Mouse (Mus musculus) telencephalon, adult 2 months (tissue): ENCODE results near the gene Astn2.

ENCODE experiments used
- DNase-seq: peaks from one replicate; pipeline ENCODE4 v3.0.0-alpha.2; 2011; ENCODE audit warnings: low read depth, low spot score

The Astn2 gene

DNA sequence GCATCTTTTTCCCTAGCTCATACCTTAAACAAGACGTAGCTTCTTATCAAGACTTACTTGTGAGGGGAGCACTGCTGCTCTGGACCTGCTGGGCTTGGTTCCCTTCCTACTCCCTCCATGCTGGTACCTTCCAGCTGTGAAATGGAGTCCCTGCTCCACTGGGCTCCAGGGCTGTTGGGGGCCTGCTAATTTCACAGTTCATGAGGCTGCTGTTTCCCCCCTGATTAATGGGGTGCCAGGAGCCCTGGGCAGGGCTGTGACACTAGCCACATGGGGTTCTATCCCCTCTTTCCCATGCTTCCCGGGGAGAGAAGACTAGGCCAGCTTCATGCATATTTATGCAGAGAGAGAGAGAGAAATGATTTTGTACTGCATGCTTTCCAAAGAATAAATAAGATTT lies 234.9 kb downstream of the Astn2 start:
- DNase-seq, result no peak

- DNase-seq, result no peak
Measured at GRCm38 (mm10) chr4:66158714-66159113, 245.7 kb downstream of the Astn2 start.

DNA sequence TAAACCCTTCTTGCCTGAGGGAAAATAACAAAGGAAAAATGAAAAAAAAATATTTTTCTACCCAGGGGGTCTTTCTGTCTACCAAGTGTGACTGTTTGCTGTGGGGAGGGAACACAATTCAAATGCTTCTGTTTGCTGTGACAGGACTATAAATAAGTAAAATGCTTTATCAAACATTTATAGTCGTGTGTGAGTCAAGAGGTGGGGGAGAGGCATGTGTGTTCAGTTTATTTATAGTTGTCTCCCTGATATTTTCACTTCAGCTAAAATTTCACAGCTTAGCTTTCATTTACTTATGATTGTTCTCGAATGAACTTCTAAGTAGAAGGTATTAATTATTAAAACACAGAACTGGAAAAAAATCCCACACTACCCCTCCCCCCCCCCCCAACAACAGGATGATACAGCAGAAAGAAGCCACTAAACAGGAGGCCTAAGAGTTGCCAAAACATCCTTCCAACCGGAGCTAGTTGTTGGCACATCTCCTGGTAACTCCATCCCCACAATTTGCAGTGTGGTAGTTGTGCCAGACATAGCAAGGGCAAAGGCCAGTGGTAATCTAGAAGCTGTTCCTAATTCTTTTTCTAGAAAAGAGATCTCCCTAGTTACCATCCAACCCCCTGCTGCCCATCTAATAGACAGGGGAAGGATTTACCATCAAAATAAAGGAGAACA lies 246.8 kb downstream of the Astn2 start:
- no peak for DNase-seq

DNA sequence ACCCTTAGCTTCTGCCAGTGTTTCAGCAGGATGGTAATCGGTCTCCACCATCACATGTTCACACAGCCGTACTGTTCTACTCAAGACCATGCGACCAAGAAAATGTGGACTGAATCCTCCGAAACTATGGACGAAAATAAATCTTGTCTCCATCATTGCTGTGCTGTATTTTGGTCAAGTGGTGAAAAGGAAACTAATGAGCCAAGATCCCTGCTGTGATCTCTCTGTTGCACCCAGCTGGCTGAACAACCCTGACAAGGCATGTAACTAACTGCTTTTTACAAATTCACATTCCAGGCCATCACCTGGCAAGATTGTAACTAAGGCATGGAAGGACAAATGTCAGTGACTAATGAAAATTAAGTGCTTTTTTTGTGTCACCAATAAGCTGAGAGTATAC lies 257.9 kb downstream of the Astn2 start:
- DNase-seq, result no peak

DNA sequence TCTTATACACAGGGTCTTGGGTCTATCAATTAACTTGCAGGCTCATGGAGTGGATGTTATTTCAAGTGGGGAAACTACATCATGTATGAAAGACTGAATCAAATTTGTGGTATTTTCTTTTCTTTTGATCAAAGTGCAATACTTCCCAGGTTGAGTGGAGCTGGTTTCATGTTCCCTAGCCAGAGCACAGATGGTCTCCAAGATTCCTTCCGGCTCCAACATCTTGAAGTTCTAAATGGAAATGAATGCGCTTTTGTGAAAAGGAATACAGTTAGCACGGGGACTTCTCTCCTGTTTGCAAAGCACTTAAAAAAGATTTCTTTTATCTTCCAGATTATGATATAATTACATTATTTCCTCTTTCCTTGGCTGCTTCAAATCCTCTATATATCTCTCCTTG lies 278.2 kb downstream of the Astn2 start:
- peak; percentile 31 for DNase-seq

DNA sequence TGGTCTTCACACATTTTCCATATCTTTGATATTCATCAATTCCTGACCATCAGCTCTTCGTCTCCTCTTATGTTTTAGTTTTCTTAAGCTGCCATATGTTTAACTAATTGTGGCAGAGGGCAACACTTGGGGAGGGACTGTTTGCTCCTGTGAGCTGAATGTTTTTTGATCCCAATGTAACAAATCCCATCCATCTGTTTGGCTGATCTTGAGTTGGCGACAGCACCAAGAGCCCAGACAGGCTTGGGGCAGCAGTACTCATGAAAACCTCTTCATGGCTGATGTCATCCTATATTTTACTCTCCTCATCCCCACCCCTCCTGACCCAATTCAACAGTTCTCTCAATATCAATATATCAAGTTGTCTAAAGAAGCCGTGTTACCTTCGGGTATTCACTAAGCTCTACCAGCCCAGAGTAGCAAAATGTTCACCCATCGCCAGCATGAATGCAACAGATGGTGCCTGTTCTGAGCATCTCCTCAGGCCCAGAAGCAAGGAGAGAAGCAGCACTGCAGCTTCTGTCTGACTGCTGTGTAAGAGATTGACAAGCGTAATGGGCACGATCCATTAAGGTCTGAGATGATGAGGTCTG lies 281.5 kb downstream of the Astn2 start:
- no peak for DNase-seq

GRCm38 (mm10) chr4:66114243-66114642 lies 290.2 kb downstream of the Astn2 start:
- no peak for DNase-seq

GRCm38 (mm10) chr4:66102037-66102436 lies 302.4 kb downstream of the Astn2 start:
- DNase-seq, result no peak

DNA sequence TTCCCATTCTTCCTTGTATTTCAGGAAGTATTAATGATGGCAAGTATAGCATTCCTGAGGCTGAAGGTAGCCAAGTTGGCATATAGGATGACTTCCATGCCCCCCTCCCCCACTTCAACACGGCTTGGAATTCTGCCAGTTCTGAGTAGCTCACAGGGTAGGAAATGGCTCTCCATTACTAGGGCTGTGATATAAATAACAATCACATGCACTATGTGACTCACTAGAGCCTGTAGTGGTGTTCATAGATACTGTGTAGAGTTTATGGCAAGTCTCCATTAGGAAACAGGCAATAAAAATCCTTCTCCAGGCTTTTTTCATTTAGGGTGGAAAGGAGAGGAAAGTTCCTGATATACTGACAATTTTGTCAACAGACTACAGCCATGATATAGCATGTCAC lies 306.8 kb downstream of the Astn2 start:
- DNase-seq, result no peak

DNA sequence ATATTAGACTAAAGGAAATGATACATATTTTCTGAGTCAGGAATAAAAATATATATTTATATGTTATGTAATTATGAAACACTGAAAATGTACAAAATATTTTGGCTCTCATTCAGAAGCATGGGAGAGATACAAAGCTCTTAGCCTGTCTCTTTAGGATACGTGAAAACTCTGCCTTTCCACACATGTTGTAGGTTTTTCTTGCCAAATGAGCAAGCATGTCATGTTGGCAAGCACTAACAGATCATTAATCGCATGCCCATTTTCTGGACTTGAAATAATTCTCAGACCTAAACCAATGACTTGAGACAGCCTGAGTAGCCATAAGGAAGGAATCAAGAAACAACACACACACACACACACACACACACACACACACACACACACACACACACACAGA lies 308.3 kb downstream of the Astn2 start:
- DNase-seq, result no peak

- no peak for DNase-seq
Measured at GRCm38 (mm10) chr4:66057161-66057560, 347.2 kb downstream of the Astn2 start.

- DNase-seq, result no peak
Measured at GRCm38 (mm10) chr4:66055690-66056089, 348.7 kb downstream of the Astn2 start.

DNA sequence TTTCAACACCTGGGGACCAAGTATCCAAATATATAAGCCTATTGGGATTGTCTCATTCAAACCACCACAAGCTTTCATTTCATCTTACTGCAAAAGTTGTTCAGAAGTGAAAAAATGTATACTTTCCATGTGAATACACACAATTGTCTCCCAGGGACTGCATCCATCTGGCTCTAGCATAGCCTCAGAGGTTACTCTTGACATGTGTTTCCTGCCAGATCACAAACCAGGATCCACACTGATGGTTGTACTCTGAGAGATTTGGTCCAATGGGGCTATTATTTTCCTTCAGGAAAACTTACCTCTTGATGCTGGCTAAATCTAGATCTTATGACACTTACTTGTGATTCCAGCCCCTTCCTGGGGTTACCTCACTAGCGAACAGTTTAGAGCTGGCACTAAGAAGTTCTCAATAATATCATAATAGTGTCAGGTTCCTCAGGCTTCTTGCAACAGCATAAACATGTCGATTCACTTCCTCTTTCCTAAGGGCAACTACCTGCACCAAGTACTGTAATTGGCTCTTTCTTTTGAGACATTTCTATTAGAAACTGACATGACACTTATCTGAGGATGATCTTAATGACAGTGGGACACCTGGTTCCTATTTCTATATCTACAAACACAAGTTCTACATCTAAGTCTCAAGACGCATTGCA lies 361.3 kb downstream of the Astn2 start:
- no peak for DNase-seq

DNA sequence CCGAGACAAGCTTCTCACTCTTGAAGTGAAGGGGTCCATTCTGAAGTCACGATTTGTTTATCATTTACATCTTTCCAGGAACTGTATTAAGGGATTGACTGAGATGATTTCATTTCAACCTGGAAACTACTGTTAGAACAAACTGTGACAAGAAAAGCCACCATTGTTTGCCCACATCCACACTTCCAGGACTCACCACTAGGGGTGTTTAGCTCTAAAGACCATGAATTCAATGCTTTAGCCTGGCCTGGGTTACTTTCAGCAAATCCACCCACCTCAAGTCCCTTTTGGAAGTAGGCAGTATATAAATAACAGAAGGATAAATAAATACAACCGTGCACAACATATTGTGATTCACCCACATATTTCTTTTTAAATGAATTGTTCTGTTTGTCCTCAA lies 370.6 kb downstream of the Astn2 start:
- DNase-seq, result no peak

DNA sequence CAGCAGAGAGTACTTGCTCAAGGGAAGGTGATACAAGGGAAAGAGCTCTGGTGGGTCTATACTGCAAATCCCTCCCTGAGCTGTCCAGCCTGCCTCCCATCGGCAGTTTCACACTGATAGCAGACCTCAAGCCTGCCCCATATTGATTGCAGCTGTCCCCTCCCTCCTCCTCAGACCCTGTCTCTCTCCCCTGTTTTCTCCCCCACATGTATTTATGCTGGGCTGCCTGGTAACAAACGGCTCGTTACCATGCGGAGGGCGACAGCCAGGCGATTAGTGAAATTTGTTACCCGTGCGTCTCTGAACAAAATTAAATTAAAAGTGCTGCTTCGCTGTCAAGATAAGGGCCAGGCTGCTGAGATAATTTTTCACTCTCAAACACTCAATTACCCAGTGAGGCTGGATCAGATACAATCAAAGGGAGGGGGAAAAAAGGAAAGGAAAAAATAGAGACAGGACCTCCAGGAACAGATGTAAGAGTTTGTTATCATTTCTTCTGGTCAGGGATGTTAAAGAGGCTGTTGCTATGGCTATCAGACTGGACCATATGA lies 373.0 kb downstream of the Astn2 start:
- no peak for DNase-seq

DNA sequence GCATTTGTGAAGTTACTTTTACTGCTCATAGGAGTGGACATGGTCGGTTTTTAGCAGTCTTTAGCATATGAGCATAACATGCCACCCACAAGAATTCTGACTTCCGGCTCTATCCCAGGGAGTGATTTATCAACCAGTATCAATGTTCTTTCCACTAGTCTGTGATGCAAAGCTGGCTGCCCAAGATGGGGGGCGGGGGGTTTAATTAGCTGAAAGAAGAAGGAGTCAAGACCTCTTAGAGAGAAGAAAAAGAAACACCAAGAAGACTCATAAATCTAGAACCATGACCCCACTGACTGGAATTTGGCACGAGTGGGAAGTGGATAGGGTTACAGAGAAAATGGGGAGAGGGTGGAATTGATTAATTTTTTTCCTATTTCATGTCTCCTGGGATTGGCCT lies 374.5 kb downstream of the Astn2 start:
- no peak for DNase-seq

GRCm38 (mm10) chr4:66027866-66028265 lies 376.5 kb downstream of the Astn2 start:
- no peak for DNase-seq

DNA sequence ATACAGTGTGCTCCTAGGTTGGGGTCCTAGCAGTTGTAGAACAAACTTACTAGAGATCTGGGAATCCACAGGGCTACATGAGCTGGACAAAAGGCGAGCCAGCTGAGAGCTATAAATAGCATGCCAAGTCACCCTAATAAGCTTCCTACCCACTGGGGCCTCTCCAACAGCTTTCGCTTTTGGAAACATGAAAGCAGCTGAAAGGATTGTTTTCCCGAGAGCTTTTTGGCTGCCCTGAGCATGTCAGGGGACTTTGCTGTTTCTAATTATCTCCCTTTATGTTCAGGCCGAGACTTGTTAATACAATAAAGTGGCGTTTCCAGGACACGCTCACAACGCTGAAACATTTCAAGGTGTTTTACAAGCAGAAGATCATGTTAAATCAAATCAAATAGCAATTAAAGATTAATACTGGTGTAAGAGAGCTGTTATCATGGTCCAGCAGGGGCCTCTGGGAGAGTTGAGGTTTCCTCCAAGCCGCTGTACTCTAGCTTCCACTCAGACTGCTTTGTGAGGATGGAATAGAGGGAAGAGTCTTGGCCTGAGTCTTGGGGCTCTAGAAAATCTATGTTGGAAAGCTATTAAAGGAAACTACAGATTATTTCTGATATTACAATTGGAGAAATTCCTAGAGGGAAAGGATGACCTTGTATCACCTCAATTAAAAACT lies 378.9 kb downstream of the Astn2 start:
- peak; percentile 36 for DNase-seq

GRCm38 (mm10) chr4:66002936-66003335 lies 401.5 kb downstream of the Astn2 start:
- DNase-seq, result no peak

DNA sequence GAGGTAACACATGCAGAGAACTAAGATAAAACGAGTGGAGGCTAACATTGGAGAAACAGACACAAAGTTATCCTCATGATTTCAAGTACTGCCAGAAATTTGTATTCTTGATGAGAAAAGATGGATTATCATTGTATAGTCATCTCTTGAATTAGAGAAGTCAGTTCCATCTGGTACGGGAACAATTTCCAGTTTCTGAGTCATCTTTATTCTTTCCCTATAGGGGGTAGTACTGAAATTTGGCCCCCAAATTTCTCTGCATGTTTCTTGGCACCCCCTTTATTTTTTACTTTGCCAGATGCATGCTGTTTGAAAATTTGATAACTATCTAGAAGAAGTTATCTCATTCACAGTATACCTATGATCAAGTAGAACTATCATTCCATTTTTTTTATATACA lies 420.8 kb downstream of the Astn2 start:
- no peak for DNase-seq

GRCm38 (mm10) chr4:65982882-65983281 lies 421.5 kb downstream of the Astn2 start:
- no peak for DNase-seq

GRCm38 (mm10) chr4:65976251-65976650 lies 428.2 kb downstream of the Astn2 start:
- DNase-seq, result peak; percentile 91
